Mouse (Mus musculus) heart, postnatal 10 days (tissue): ENCODE measurements around the gene Sv2b. TPM values are rescaled to one million over a fixed set of nuclear protein-coding genes. Genes with fewer than 3 reads are reported as not detected.
"Not testable (repeated sequence)": the region's sequence is repeated elsewhere in the genome, so short reads cannot be mapped to it uniquely, and the experiment has no call there.

Experiments
- DNase-seq, 2 experiments: peaks; one replicate each; pipeline ENCODE4 v3.0.0; 2021
- intact Hi-C: fragments of 180-260 bp; cut with DNase I; formaldehyde crosslinking; loops from one replicate; pipeline ENCODE4 v1.15.1; 2025
- total RNA-seq, 2 experiments: library from RNA; stranded (reverse); gene quantifications; 2 replicates each; pipeline ENCODE4 v1.2.3; 2021

The Sv2b gene
- total RNA-seq, result under 1 TPM; 0.27 to 0.98 TPM

GRCm38 (mm10) chr7:75308457-75309312, at the start of gene Sv2b:
Gene Sv2b, minus strand, starts transcription at chr7:75309262.
- peak in 1 of 2 experiments; percentile 6 for DNase-seq
- intact Hi-C loops, result no loop called here

DNA sequence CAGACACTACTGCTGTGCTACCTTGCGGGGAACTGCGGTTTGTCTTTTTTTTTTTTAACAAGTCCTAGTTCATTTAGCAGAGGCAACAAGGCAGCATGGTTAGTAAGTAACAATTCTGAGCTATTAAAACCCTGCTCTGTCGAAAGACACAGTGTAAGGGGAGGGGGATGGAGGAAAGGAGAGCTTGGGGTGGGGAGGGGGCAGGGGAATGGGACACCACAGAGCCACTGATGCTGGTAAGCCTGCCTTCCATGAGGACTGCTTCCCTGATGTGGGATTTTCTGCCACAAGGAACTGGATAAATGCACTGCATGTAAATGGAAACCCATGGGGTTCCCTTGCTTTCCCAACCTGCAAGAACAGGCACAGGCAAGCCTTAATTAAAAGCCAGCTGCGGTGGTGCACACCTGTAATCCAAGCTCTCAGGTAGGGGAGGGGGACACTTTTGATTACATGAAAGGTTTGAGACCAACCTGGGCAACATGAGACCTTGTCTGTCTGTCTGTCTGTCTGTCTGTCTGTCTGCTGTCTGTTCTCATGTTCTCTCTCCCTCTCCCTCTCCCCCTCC, 49.3 kb upstream of the Sv2b start:
- intact Hi-C loops, result no loop called here
- no peak for DNase-seq

DNA sequence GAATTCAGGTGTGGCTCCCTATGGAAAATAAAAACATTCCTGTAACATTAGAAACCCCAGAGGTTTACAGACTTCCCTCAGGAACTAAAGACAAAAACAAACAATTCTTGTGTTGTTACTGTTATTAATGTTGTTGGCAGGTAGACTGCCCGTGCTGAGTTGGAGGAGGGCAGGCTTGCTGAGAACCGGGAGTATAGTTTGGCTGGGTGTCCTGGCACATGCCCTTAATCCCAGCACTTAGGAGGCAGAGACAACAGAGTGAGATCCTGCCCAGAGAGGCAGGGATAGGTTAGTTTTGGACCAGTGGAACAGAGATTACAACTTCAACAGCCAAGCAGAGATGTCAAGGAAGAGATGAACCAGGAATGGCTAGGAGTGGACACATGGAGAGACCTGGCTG, 46.5 kb upstream of the Sv2b start:
- intact Hi-C loops, result no loop called here
- no peak for DNase-seq

DNA sequence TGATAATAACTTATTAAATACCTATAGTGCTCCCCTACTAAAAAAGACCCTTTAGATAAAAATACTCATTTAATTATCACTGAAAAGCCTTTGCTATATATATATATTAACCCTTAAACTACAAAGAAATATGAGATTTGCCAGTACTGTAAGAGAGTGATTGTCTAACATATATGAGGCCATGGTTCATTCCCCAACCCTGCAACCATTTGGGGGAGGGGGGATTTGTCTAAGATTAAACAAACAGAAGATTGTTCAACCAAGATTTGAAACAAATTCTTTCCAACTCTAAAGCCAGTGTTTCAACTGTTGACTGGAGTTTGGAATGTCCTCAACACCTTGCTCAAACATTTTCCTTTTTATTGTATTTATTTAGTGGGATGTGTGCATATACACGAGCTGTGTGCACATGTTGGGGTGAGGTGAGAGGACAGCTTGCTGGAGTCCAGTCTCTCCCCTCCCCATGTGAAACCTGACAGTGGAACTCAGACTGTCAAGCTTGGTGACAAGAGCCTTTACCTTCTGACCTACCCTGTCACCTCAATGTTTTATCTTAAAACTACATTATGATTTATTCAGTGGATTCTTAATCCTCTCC, 43.8 kb upstream of the Sv2b start:
- intact Hi-C loops, result no loop called here
- no peak for DNase-seq

DNA sequence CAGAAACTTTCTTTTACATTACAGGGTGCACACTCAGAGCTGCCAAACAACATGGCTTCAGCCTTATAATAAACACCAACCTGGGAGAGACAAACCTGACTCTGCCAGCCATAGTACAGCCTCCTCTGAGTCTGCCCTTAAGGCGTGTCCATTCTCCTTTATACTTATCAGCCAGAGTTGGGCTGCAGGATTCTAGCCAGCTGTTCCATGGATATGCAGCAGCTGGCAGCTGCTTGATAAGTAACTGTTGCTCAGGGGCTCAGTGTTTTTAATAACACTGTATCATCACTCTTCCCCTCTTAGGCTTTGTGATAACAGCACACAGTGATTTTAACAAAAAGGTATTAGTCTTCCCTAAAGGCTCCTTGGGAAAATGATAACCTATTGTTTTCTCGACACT, 41.1 kb upstream of the Sv2b start:
- no peak for DNase-seq
- intact Hi-C loops, result no loop called here

GRCm38 (mm10) chr7:75332311-75332710, 23.2 kb upstream of the Sv2b start:
- no peak for DNase-seq
- intact Hi-C loops, result no loop called here

DNA sequence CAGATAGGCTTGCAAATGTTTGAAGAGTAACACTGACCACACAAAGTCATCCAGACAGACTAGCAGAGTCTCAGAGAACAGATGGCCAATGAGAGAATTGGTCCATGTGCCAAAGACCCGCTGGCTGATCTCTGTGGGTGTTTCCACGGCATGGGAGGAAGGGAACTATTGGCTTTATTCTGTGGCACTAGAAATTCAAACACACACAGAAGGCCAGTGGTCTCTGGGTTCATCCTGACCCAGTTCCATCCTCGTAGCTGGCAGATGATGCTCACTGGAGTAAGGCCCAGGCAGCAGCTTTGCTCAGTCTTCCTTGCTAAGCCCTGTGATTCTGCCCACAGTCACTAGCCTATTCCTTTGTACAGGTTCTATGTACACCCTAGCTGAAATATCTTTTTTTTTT, 20.7 kb upstream of the Sv2b start:
- intact Hi-C loops, result no loop called here
- DNase-seq, result peak in 1 of 2 experiments; percentile 7

- intact Hi-C loops, result no loop called here
- no peak for DNase-seq
Observed at GRCm38 (mm10) chr7:75328721-75329362, 19.8 kb upstream of the Sv2b start.

- no peak for DNase-seq
- intact Hi-C loops, result no loop called here
Observed at GRCm38 (mm10) chr7:75325273-75325672, 16.2 kb upstream of the Sv2b start.

DNA sequence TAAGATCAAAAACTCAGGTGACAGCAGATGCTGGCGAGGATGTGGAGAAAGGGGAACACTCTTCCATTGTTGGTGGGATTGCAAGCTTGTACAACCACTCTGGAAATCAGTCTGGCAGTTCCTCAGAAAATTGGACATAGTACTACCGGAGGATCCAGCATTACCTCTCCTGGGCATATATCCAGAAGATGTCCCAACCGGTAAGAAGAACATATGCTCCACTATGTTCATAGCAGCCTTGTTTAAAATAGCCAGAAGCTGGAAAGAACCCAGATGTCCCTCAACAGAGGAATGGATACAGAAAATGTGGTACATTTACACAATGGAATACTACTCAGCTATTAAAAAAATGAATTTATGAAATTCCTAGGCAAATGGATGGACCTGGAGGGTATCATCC, 13.7 kb upstream of the Sv2b start:
- intact Hi-C loops, result not testable (repeated sequence)

GRCm38 (mm10) chr7:75320009-75320408, 10.9 kb upstream of the Sv2b start:
- intact Hi-C loops, result no loop called here
- DNase-seq, result no peak

More for the DNA sequence above, 13.7 kb upstream of the Sv2b start:
- not testable (repeated sequence) for DNase-seq

GRCm38 (mm10) chr7:75318320-75318719, 9.3 kb upstream of the Sv2b start:
- intact Hi-C loops, result no loop called here
- no peak for DNase-seq

GRCm38 (mm10) chr7:75314873-75315272, 5.8 kb upstream of the Sv2b start:
- intact Hi-C loops, result no loop called here
- DNase-seq, result no peak

GRCm38 (mm10) chr7:75309570-75309969, 508 bp upstream of the Sv2b start:
- intact Hi-C loops, result no loop called here
- DNase-seq, result no peak

GRCm38 (mm10) chr7:75308140-75308456, 964 bp downstream of the Sv2b start:
- DNase-seq, result no peak
- intact Hi-C loops, result no loop called here

GRCm38 (mm10) chr7:75307570-75308087, 1.4 kb downstream of the Sv2b start:
- DNase-seq, result no peak
- intact Hi-C loops, result no loop called here

DNA sequence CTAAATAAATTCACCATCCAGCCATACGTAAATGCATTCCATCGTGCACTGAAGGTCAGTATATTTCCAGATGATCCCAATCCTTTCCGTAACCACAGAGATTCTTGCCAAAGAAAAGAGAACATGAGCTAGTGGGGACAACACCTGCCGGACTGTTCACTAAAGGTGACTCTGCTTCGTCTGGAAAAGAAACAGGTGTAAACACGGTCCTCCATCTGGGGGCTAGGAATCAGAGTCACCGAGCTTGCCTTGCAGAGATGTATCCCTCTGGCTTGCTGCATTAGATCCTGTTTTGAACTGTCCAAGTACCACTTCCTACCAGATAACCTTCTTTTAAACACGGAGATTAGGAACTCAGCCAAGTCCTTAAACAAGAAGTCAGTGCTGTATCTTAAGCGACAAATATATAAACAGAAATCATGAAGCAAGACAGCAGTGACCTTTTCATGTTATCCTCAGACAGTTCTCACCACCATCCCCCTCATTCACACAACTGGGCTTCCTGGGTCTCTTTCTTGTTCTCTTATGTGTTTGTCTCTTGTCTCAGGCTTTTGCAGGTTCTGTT, 3.1 kb downstream of the Sv2b start:
- intact Hi-C loops, result no loop called here
- DNase-seq, result no peak

- peak; percentile 5 to 13 for DNase-seq
- intact Hi-C loops, result no loop called here
Observed at GRCm38 (mm10) chr7:75302523-75303215, 6.4 kb downstream of the Sv2b start.

DNA sequence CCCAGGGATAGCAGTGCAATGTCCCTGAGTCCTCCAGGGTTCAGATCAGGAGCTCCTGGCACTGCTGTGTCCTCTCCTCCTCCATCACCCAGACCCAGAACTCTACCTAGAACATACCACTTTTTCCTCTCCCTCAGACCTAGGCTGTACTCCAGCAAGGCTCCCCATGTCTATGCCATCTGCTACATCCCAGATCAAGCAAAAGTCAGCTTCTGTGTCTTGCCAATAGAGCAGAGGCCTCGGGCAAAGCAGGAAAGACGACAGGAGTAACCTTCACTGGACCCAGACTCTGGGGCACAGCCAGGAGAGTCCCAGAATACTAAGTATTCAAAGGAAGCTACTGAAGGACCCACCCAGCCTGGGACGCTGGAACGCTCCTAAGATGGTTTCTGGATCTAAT, 9.8 kb downstream of the Sv2b start:
- no peak for DNase-seq
- intact Hi-C loops, result no loop called here

DNA sequence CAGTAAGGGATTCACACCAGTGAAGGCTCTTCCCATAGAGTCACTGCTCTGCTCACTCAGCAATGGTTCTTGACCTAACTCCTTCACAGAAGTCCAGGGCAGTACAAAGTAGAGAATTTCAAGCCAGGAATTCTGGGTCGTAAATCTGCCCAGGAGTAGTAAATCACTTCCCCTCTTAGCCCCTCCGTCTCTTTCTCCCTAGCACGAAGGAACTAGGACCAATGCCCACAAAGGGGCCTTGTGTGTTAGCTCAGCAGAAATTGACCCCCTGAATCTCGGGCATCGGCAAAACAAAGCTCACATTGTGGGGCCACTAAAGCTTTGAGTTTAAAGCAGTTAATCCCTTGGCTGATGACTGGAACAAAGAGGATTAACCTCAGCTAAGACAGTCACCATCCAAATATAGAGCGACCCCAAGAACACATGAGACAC, 12.4 kb downstream of the Sv2b start:
- intact Hi-C loops, result no loop called here

More for the DNA sequence above, 12.4 kb downstream of the Sv2b start:
- DNase-seq, result no peak
